Mouse (Mus musculus): ENCODE data around the gene Dapk2. TPM values are rescaled to one million over a fixed set of nuclear protein-coding genes. Genes with fewer than 3 reads are reported as not detected.

Dapk2 gene
- polyA plus RNA-seq, 1 experiment from 2014 or later, result 2.6 TPM

- no peaks in the 10 kb centered on the region for H3K27me3 ChIP-seq (replicated peaks)
- no peak overlapping the region for H3K27ac ChIP-seq
- ATAC-seq (ENCODE audit: low FRiP score, low read depth), result no peak
- H3K9me3 ChIP-seq, result no peaks in the 10 kb centered on the region
- no peak overlapping the region for H3K4me3 ChIP-seq
- H3K36me3 ChIP-seq, result no peaks in the 10 kb centered on the region
- H3K9ac ChIP-seq, result no peak overlapping the region
- no peak overlapping the region for H3K4me2 ChIP-seq (replicated peaks)
- H3K4me1 ChIP-seq, result no peaks in the 10 kb centered on the region
- 70% methylated on average over 10 of the region's 10 CpGs for WGBS
These were observed 61.1 kb downstream of the Dapk2 start for GRCm38 (mm10) chr9:66218917-66219725.

- Histone ChIP-seq H3K27me3 (replicated peaks) (no peaks in the 10 kb centered on the region), H3K27ac (no peak overlapping the region), H3K9me3 (no peaks in the 10 kb centered on the region), H3K4me2 (replicated peaks) (no peak overlapping the region), H3K9ac (no peak overlapping the region), H3K36me3 (no peaks in the 10 kb centered on the region), H3K4me1 (no peaks in the 10 kb centered on the region), H3K4me3 (no peak overlapping the region)
- WGBS, result 74% methylated on average over 2 of the region's 2 CpGs
- ATAC-seq (ENCODE audit: low FRiP score, low read depth), result no peak
These were observed 65.8 kb downstream of the Dapk2 start for GRCm38 (mm10) chr9:66223872-66224271.

GRCm38 (mm10) chr9:66225737-66226485 is 67.9 kb downstream of the Dapk2 start:
- H3K9ac ChIP-seq, result no peak overlapping the region
- H3K4me3 ChIP-seq, result no peak overlapping the region
- no peaks in the 10 kb centered on the region for H3K27me3 ChIP-seq (replicated peaks)
- H3K27ac ChIP-seq, result no peak overlapping the region
- WGBS, result 69% methylated on average over 5 of the region's 5 CpGs
- no peaks in the 10 kb centered on the region for H3K4me1 ChIP-seq
- H3K36me3 ChIP-seq, result no peaks in the 10 kb centered on the region
- H3K9me3 ChIP-seq, result no peaks in the 10 kb centered on the region
- H3K4me2 ChIP-seq (replicated peaks), result no peak overlapping the region
- ATAC-seq (ENCODE audit: low FRiP score, low read depth), result no peak

- Histone ChIP-seq H3K27ac (no peak overlapping the region), H3K9me3 (no peaks in the 10 kb centered on the region), H3K4me1 (no peaks in the 10 kb centered on the region), H3K36me3 (no peaks in the 10 kb centered on the region), H3K9ac (no peak overlapping the region), H3K4me3 (no peak overlapping the region), H3K27me3 (replicated peaks) (no peaks in the 10 kb centered on the region), H3K4me2 (replicated peaks) (no peak overlapping the region)
- WGBS, result 64% methylated on average over 2 of the region's 2 CpGs
- ATAC-seq (ENCODE audit: low FRiP score, low read depth), result no peak
These were observed 70.6 kb downstream of the Dapk2 start for GRCm38 (mm10) chr9:66228456-66229151.

GRCm38 (mm10) chr9:66231820-66232479 is 73.9 kb downstream of the Dapk2 start:
- no peak for ATAC-seq (ENCODE audit: low FRiP score, low read depth)
- no peak overlapping the region for H3K9ac ChIP-seq
- 70% methylated on average over 7 of the region's 7 CpGs for WGBS

GRCm38 (mm10) chr9:66236615-66237014 is 78.6 kb downstream of the Dapk2 start:
- no peak overlapping the region for H3K27ac ChIP-seq
- no peaks in the 10 kb centered on the region for H3K27me3 ChIP-seq (replicated peaks)
- H3K4me2 ChIP-seq (replicated peaks), result no peak overlapping the region
- H3K4me3 ChIP-seq, result no peak overlapping the region
- WGBS, result 89% methylated on average over 2 of the region's 2 CpGs
- H3K4me1 ChIP-seq, result no peaks in the 10 kb centered on the region
- H3K9me3 ChIP-seq, result no peaks in the 10 kb centered on the region
- no peak overlapping the region for H3K9ac ChIP-seq
- ATAC-seq (ENCODE audit: low FRiP score, low read depth), result no peak
- no peaks in the 10 kb centered on the region; the same call in 1 of the 2 replicates for H3K36me3 ChIP-seq

More at GRCm38 (mm10) chr9:66231820-66232479, 73.9 kb downstream of the Dapk2 start:
- Histone ChIP-seq H3K36me3 (no peaks in the 10 kb centered on the region; the same call in 1 of the 2 replicates), H3K27ac (no peak overlapping the region), H3K4me3 (no peak overlapping the region), H3K27me3 (replicated peaks) (no peaks in the 10 kb centered on the region), H3K9me3 (no peaks in the 10 kb centered on the region), H3K4me1 (no peaks in the 10 kb centered on the region), H3K4me2 (replicated peaks) (no peak overlapping the region)

- H3K9ac ChIP-seq, result no peak overlapping the region
- H3K4me3 ChIP-seq, result no peak overlapping the region
- no peak overlapping the region for H3K4me2 ChIP-seq (replicated peaks)
- H3K9me3 ChIP-seq, result no peaks in the 10 kb centered on the region
- ATAC-seq (ENCODE audit: low FRiP score, low read depth), result no peak
- no peak overlapping the region for H3K27ac ChIP-seq
- no peaks in the 10 kb centered on the region for H3K4me1 ChIP-seq
- WGBS, result 52% methylated on average over 1 of the region's 1 CpGs
- H3K27me3 ChIP-seq (replicated peaks), result no peaks in the 10 kb centered on the region
- H3K36me3 ChIP-seq, result no peaks in the 10 kb centered on the region; the same call in 1 of the 2 replicates
These were observed 79.7 kb downstream of the Dapk2 start for GRCm38 (mm10) chr9:66237742-66238141.

- Histone ChIP-seq H3K4me1 (no peaks in the 10 kb centered on the region), H3K9me3 (no peaks in the 10 kb centered on the region), H3K27me3 (replicated peaks) (no peaks in the 10 kb centered on the region), H3K4me3 (no peak overlapping the region), H3K36me3 (no peaks in the 10 kb centered on the region; the same call in 1 of the 2 replicates), H3K9ac (no peak overlapping the region), H3K27ac (no peak overlapping the region), H3K4me2 (replicated peaks) (no peak overlapping the region)
- no peak for ATAC-seq (ENCODE audit: low FRiP score, low read depth)
- 83% methylated on average over 7 of the region's 7 CpGs for WGBS
These were observed 81.2 kb downstream of the Dapk2 start for GRCm38 (mm10) chr9:66239173-66239572.

GRCm38 (mm10) chr9:66239691-66240090 is 81.7 kb downstream of the Dapk2 start:
- Histone ChIP-seq H3K9me3 (no peaks in the 10 kb centered on the region), H3K4me1 (no peaks in the 10 kb centered on the region), H3K27me3 (replicated peaks) (no peaks in the 10 kb centered on the region), H3K9ac (no peak overlapping the region), H3K27ac (no peak overlapping the region), H3K4me2 (replicated peaks) (no peak overlapping the region), H3K36me3 (no peaks in the 10 kb centered on the region; the same call in 1 of the 2 replicates), H3K4me3 (no peak overlapping the region)
- WGBS, result 80% methylated on average over 3 of the region's 3 CpGs
- no peak for ATAC-seq (ENCODE audit: low FRiP score, low read depth)

- Histone ChIP-seq H3K27ac (no peak overlapping the region), H3K36me3 (no peaks in the 10 kb centered on the region), H3K4me2 (replicated peaks) (no peak overlapping the region), H3K9ac (no peak overlapping the region), H3K4me3 (no peak overlapping the region), H3K4me1 (no peaks in the 10 kb centered on the region), H3K9me3 (no peaks in the 10 kb centered on the region), H3K27me3 (replicated peaks) (no peaks in the 10 kb centered on the region)
- WGBS, result 66% methylated on average over 4 of the region's 4 CpGs
- no peak for ATAC-seq (ENCODE audit: low FRiP score, low read depth)
These were observed 82.5 kb downstream of the Dapk2 start for GRCm38 (mm10) chr9:66240493-66240892.

- Histone ChIP-seq H3K4me2 (replicated peaks) (no peak overlapping the region), H3K27me3 (replicated peaks) (no peaks in the 10 kb centered on the region), H3K36me3 (no peaks in the 10 kb centered on the region), H3K9ac (no peak overlapping the region), H3K27ac (no peak overlapping the region), H3K4me1 (no peaks in the 10 kb centered on the region), H3K4me3 (no peak overlapping the region), H3K9me3 (no peaks in the 10 kb centered on the region)
- WGBS, result 54% methylated on average over 3 of the region's 3 CpGs
- ATAC-seq (ENCODE audit: low FRiP score, low read depth), result no peak
These were observed 83.0 kb downstream of the Dapk2 start for GRCm38 (mm10) chr9:66240991-66241390.

- no peak overlapping the region for H3K4me2 ChIP-seq (replicated peaks)
- no peak for ATAC-seq (ENCODE audit: low FRiP score, low read depth)
- H3K27ac ChIP-seq, result no peak overlapping the region
- H3K36me3 ChIP-seq, result no peaks in the 10 kb centered on the region
- 82% methylated on average over 4 of the region's 4 CpGs for WGBS
- no peaks in the 10 kb centered on the region for H3K4me1 ChIP-seq
- no peaks in the 10 kb centered on the region for H3K9me3 ChIP-seq
- H3K4me3 ChIP-seq, result no peak overlapping the region
- no peak overlapping the region for H3K9ac ChIP-seq
- H3K27me3 ChIP-seq (replicated peaks), result no peaks in the 10 kb centered on the region
These were observed 83.7 kb downstream of the Dapk2 start for GRCm38 (mm10) chr9:66241722-66242121.
